Mouse (Mus musculus) kidney, embryonic 15.5 days (tissue): ENCODE measurements around the gene H1foo. TPM values are rescaled to one million over a fixed set of nuclear protein-coding genes. Genes with fewer than 3 reads are reported as not detected.

Source experiments
- ATAC-seq: fragments of 200-750 bp; cut with Nextera tagmentation; replicated peaks from 2 replicates; pipeline ENCODE4 v1.8.0; 2017; ENCODE audit warnings: moderate TSS enrichment; ENCODE audit not compliant: low FRiP score
- H3K27ac ChIP-seq: fragments of 300-500 bp; sonication (generic); 2 replicates; pipeline ENCODE4 v1.5.1; 2015; ENCODE audit warnings: mild to moderate bottlenecking, inconsistent platforms
- H3K27me3 ChIP-seq: fragments of 300-500 bp; sonication (generic); 2 replicates; pipeline ENCODE4 v1.6.1; 2015; ENCODE audit warnings: inconsistent platforms
- H3K36me3 ChIP-seq: fragments of 300-500 bp; sonication (generic); 2 replicates; pipeline ENCODE4 v1.6.1; 2015; ENCODE audit warnings: inconsistent platforms
- H3K4me1 ChIP-seq: fragments of 300-500 bp; sonication (generic); 2 replicates; pipeline ENCODE4 v1.6.1; 2015; ENCODE audit warnings: inconsistent platforms
- H3K4me2 ChIP-seq: fragments of 300-500 bp; sonication (generic); 2 replicates; pipeline ENCODE4 v1.6.1; 2015; ENCODE audit warnings: moderate library complexity, mild to moderate bottlenecking, inconsistent platforms
- H3K4me3 ChIP-seq: fragments of 300-500 bp; sonication (generic); replicated peaks from 2 replicates; pipeline ENCODE4 v1.5.1; 2015; ENCODE audit warnings: mild to moderate bottlenecking, inconsistent platforms
- H3K9ac ChIP-seq: fragments of 300-500 bp; sonication (generic); 2 replicates; pipeline ENCODE4 v1.6.1; 2015; ENCODE audit warnings: mild to moderate bottlenecking, inconsistent platforms
- H3K9me3 ChIP-seq: fragments of 300-500 bp; sonication (generic); replicated peaks from 2 replicates; pipeline ENCODE4 v1.6.1; 2016; ENCODE audit warnings: inconsistent platforms
- WGBS: fragments of 180-500 bp; shearing (Covaris S2); methylation state at CpG from one replicate; pipeline ENCODE4 v1.1.7; 2015; ENCODE audit warnings: mixed read lengths; 5-methylcytosine and 5-hydroxymethylcytosine counted together
- polyA plus RNA-seq: library from polyadenylated mRNA; unstranded; fragments of >200 nt; fragmentation: Nextera tagmentation; extraction: Ambion mirVana; gene quantifications from 2 replicates; pipeline ENCODE4 v1.2.1, GENCODE M21; 2015

The H1foo gene
- polyA plus RNA-seq, 1 experiment from 2014 or later: not detected

GRCm38 (mm10) chr6:115998758-115999157, 54.0 kb downstream of the H1foo start:
- ATAC-seq: no peak
- Histone ChIP-seq H3K4me2 (0 out of 2 replicates have a peak overlapping the region, but pooled peaks have one; percentile 12), H3K27ac (peak overlapping the region; percentile 93; the same call in 1 of the 2 replicates), H3K27me3 (peaks cover 7% of the 10 kb centered on the region), H3K4me3 (no peak overlapping the region), H3K9ac (no peak overlapping the region), H3K9me3 (no peaks in the 10 kb centered on the region), H3K4me1 (peaks cover 64% of the 10 kb centered on the region), H3K36me3 (no peaks in the 10 kb centered on the region)
- 85% methylated on average over 7 of the region's 7 CpGs for WGBS

- Histone ChIP-seq H3K27ac (peak overlapping the region; percentile 93; the same call in 1 of the 2 replicates), H3K9ac (no peak overlapping the region), H3K36me3 (no peaks in the 10 kb centered on the region), H3K9me3 (no peaks in the 10 kb centered on the region), H3K4me1 (peaks cover 64% of the 10 kb centered on the region), H3K27me3 (peaks cover 3% of the 10 kb centered on the region; the same call in 1 of the 2 replicates), H3K4me3 (no peak overlapping the region), H3K4me2 (no peak overlapping the region)
- ATAC-seq: no peak
- 93% methylated on average over 2 of the region's 2 CpGs for WGBS
Measured at GRCm38 (mm10) chr6:115999227-115999626, 54.5 kb downstream of the H1foo start.

Other genes with a start within 250 kb of the H1foo start
- gene Tmem40, start 182.5 kb upstream of the H1foo start, polyA plus RNA-seq: 1.8 and 2.2 TPM in 2 replicates
- 35.2 and 37.4 TPM in 2 replicates for gene Cand2, start 170.4 kb upstream of the H1foo start, polyA plus RNA-seq
- 2,232 and 2,490 TPM in 2 replicates for gene Rpl32, start 136.2 kb upstream of the H1foo start, polyA plus RNA-seq
- gene Efcab12, start 106.5 kb upstream of the H1foo start, polyA plus RNA-seq: 1.8 TPM in 2 replicates
- gene Mbd4, start 91.6 kb upstream of the H1foo start, polyA plus RNA-seq: 21.3 and 21.7 TPM in 2 replicates
- gene Ift122, start 91.5 kb upstream of the H1foo start, polyA plus RNA-seq: 32.0 and 36.9 TPM in 2 replicates
- 0.10 and 0.14 TPM in 2 replicates for gene Rho, start 13.2 kb upstream of the H1foo start, polyA plus RNA-seq
- gene Plxnd1, start 50.1 kb downstream of the H1foo start, polyA plus RNA-seq: 47.3 and 52.7 TPM in 2 replicates
- gene Tmcc1, start 248.5 kb downstream of the H1foo start, polyA plus RNA-seq: 14.4 and 14.7 TPM in 2 replicates